Mouse (Mus musculus) stomach, embryonic 15.5 days (tissue): ENCODE measurements around the gene Cnbp. TPM values are rescaled to one million over a fixed set of nuclear protein-coding genes. Genes with fewer than 3 reads are reported as not detected.

Experiments used
- ATAC-seq: fragments of 200-750 bp; cut with Nextera tagmentation; 2 replicates; pipeline ENCODE4 v1.8.0; 2017; ENCODE audit warnings: low read depth, moderate number of reproducible peaks, moderate TSS enrichment; ENCODE audit not compliant: insufficient read depth, low FRiP score
- H3K27ac ChIP-seq: fragments of 300-500 bp; sonication (generic); 2 replicates; pipeline ENCODE4 v1.5.1; 2015; ENCODE audit warnings: mild to moderate bottlenecking, inconsistent platforms
- H3K27me3 ChIP-seq: fragments of 300-500 bp; sonication (generic); replicated peaks from 2 replicates; pipeline ENCODE4 v1.6.1; 2015; ENCODE audit warnings: inconsistent platforms
- H3K36me3 ChIP-seq: fragments of 300-500 bp; sonication (generic); 2 replicates; pipeline ENCODE4 v1.6.1; 2015; ENCODE audit warnings: inconsistent platforms
- H3K4me1 ChIP-seq: fragments of 300-500 bp; sonication (generic); 2 replicates; pipeline ENCODE4 v1.6.1; 2015; ENCODE audit warnings: inconsistent platforms
- H3K4me2 ChIP-seq: fragments of 300-500 bp; sonication (generic); 2 replicates; pipeline ENCODE4 v1.6.1; 2015; ENCODE audit warnings: mild to moderate bottlenecking, inconsistent platforms
- H3K4me3 ChIP-seq: fragments of 300-500 bp; sonication (generic); replicated peaks from 2 replicates; pipeline ENCODE4 v1.5.1; 2015; ENCODE audit warnings: inconsistent platforms
- H3K9ac ChIP-seq: fragments of 300-500 bp; sonication (generic); 2 replicates; pipeline ENCODE4 v1.6.1; 2015; ENCODE audit warnings: inconsistent platforms
- H3K9me3 ChIP-seq: fragments of 300-500 bp; sonication (generic); 2 replicates; pipeline ENCODE4 v1.6.1; 2016; ENCODE audit warnings: inconsistent platforms
- WGBS: fragments of 180-500 bp; shearing (Covaris S2); methylation state at CpG from one replicate; pipeline ENCODE4 v1.1.7; 2015; 5-methylcytosine and 5-hydroxymethylcytosine counted together
- polyA plus RNA-seq: library from polyadenylated mRNA; unstranded; fragments of >200 nt; fragmentation: Nextera tagmentation; extraction: Ambion mirVana; gene quantifications from 2 replicates; pipeline ENCODE4 v1.2.1, GENCODE M21; 2015

Gene Cnbp
- polyA plus RNA-seq, 1 experiment from 2014 or later, result 975 TPM

DNA sequence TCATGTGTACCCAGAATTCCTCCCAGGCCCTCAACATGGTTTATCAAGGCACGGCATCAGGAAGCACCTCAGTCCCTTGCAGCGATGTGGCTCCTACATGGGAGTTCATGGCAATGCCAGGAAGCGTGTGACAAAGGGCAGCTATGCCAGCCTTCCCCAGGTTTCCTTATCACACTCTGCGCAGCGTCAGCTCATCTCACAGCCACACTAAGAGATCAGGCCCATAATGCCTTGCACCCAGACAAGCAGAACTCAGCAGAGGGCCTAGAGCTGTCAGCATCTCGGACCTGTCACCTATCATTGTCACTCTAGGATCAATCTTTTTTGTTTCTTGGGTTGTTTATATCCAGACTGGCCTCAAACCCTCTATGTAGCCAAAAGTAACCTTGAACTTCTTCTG is 51.3 kb downstream of the Cnbp start:
- no peak overlapping the region for H3K4me2 ChIP-seq

DNA sequence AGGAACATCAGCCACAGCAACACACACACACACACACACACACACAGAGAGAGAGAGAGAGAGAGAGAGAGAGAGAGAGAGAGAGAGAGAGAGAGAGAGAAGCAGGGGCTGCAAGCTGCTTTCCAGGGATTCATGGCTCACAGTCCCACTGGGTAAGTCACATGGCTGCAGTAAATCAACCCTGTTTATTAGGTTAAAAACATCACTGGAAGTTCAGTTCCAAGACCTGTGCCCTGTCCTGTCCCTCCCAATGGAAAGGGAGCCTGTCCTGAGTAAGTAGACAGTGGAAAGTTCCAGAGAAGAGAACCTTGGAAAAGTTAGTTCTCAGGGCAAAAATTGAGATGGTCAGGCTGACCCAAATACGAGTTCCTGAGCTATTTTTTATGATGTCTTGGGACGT is 53.6 kb downstream of the Cnbp start:
- Histone ChIP-seq H3K9me3 (no peaks in the 10 kb centered on the region), H3K27me3 (no peaks in the 10 kb centered on the region), H3K36me3 (peaks cover 6% of the 10 kb centered on the region; the same call in 1 of the 2 replicates), H3K4me2 (no peak overlapping the region), H3K4me1 (0 out of 2 replicates have a peak, but pooled peaks cover 5% of the 10 kb centered on the region), H3K27ac (no peak overlapping the region), H3K9ac (no peak overlapping the region), H3K4me3 (no peak overlapping the region)
- WGBS, result 35% methylated on average over 2 of the region's 2 CpGs
- ATAC-seq, result no peak

More for the DNA sequence above, 51.3 kb downstream of the Cnbp start:
- Histone ChIP-seq H3K4me1 (0 out of 2 replicates have a peak, but pooled peaks cover 5% of the 10 kb centered on the region), H3K27me3 (no peaks in the 10 kb centered on the region), H3K9ac (no peak overlapping the region), H3K36me3 (no peaks in the 10 kb centered on the region), H3K27ac (no peak overlapping the region), H3K9me3 (no peaks in the 10 kb centered on the region), H3K4me3 (no peak overlapping the region)
- WGBS, result 92% methylated on average over 6 of the region's 6 CpGs
- no peak for ATAC-seq

DNA sequence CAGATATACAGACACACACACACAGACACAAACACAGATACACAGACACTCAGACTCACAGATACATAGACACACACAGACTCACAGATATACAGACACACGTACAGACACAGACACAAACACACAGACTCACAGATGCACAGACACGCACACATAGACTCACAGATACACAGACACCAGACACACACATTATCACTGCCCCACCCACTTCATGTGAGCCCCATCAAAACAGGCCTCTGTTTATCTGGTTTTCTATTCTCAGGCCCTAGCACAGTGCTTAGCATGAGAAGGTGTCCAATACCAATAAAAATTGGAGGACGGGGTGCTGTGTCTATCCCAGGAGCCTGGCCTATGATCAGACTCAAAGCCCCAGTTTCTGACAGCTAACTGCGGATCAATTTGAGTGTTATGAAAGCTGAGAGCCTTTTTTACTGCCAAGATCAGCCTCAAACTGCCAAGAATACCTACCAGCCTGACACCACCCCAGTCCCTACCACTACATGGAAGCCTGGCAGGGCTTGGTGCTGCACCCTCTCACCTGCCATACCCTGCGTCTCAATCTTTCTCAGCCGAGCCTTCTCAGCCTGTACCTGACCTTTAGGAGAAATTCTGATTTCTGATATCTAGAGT is 54.5 kb downstream of the Cnbp start:
- Histone ChIP-seq H3K36me3 (peaks cover 10% of the 10 kb centered on the region; the same call in 1 of the 2 replicates), H3K27ac (no peak overlapping the region), H3K4me2 (no peak overlapping the region), H3K9ac (no peak overlapping the region), H3K4me1 (0 out of 2 replicates have a peak, but pooled peaks cover 5% of the 10 kb centered on the region), H3K4me3 (no peak overlapping the region), H3K9me3 (no peaks in the 10 kb centered on the region), H3K27me3 (no peaks in the 10 kb centered on the region)
- peak; percentile 79; the same call in 1 of the 2 replicates for ATAC-seq
- 88% methylated on average over 6 of the region's 6 CpGs for WGBS

- H3K27ac ChIP-seq, result no peak overlapping the region
- no peak for ATAC-seq
- 77% methylated on average over 6 of the region's 6 CpGs for WGBS
Measured at GRCm38 (mm10) chr6:87795385-87796150, 55.3 kb downstream of the Cnbp start.

DNA sequence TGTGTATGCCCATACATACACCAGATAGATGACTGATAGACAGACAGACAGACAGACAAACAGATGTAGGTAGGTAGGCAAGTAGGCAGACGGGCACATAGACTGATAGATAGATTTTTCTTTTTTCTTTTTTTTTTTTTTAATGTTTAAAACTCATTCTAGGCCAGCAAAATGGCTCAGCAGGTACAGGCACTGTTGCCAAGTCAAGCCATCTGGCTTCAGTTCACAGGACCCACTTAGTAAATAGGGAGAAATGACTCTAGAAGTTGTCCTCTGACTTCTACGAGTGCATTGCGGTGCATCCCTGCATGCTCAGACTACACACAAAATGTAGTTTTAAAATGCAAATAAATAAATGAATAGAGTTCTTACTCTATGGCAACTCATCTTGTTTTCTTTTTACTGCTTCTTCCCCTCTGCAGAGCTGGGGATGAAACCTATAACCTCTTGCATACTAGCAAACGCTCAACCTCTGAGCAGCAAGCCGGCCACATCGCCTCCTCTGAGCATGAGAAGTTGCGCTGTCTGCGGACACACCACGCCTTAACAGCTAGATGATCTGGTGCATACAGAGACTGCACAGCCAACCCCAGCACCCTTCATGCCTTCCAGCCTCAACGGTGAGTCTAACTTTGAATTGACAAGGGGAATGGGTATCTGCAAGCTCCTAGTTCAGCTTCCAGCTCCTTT is 56.9 kb downstream of the Cnbp start:
- Histone ChIP-seq H3K4me3 (no peak overlapping the region), H3K9ac (no peak overlapping the region), H3K27ac (no peak overlapping the region), H3K4me1 (peaks cover 20% of the 10 kb centered on the region), H3K4me2 (no peak overlapping the region), H3K36me3 (peaks cover 10% of the 10 kb centered on the region; the same call in 1 of the 2 replicates), H3K9me3 (no peaks in the 10 kb centered on the region), H3K27me3 (no peaks in the 10 kb centered on the region)
- no peak for ATAC-seq
- 92% methylated on average over 10 of the region's 10 CpGs for WGBS

More at GRCm38 (mm10) chr6:87795385-87796150, 55.3 kb downstream of the Cnbp start:
- no peak overlapping the region for H3K4me2 ChIP-seq
- no peak overlapping the region for H3K4me3 ChIP-seq
- H3K4me1 ChIP-seq, result 0 out of 2 replicates have a peak, but pooled peaks cover 5% of the 10 kb centered on the region
- peaks cover 10% of the 10 kb centered on the region; the same call in 1 of the 2 replicates for H3K36me3 ChIP-seq
- H3K9me3 ChIP-seq, result no peaks in the 10 kb centered on the region
- no peak overlapping the region for H3K9ac ChIP-seq
- no peaks in the 10 kb centered on the region for H3K27me3 ChIP-seq

Other genes starting within 250 kb of the Cnbp start
- 15.6 and 16.7 TPM in 2 replicates for gene Aplf, start 178.9 kb downstream of the Cnbp start, polyA plus RNA-seq
- gene Efcc1, start 120.2 kb downstream of the Cnbp start, polyA plus RNA-seq, result 1.5 and 1.8 TPM in 2 replicates
- gene Gp9, start 73.0 kb downstream of the Cnbp start, polyA plus RNA-seq, result 1.7 and 2.4 TPM in 2 replicates
- gene Rab43, start 38.9 kb downstream of the Cnbp start, polyA plus RNA-seq, result 11.9 and 12.4 TPM in 2 replicates
- 4.2 and 4.7 TPM in 2 replicates for gene Gm45140, start 15.3 kb downstream of the Cnbp start, polyA plus RNA-seq
- 39.0 and 53.4 TPM in 2 replicates for gene Isy1, start 12.3 kb downstream of the Cnbp start, polyA plus RNA-seq
- gene Copg1, start 36.7 kb upstream of the Cnbp start, polyA plus RNA-seq, result 157 and 163 TPM in 2 replicates
- 40.6 and 42.8 TPM in 2 replicates for gene Hmces, start 62.8 kb upstream of the Cnbp start, polyA plus RNA-seq
- 37.2 and 39.2 TPM in 2 replicates for gene H1fx, start 130.5 kb upstream of the Cnbp start, polyA plus RNA-seq
- gene Rab7, start 194.2 kb upstream of the Cnbp start, polyA plus RNA-seq, result 212 and 228 TPM in 2 replicates
- gene Rpn1, start 233.4 kb upstream of the Cnbp start, polyA plus RNA-seq, result 387 and 458 TPM in 2 replicates